Mouse (Mus musculus) small intestine, adult 2 months (tissue): Measurements from ENCODE around the gene Sync. TPM values are rescaled to one million over a fixed set of nuclear protein-coding genes. Genes with fewer than 3 reads are reported as not detected.

Experiments
- H3K27ac ChIP-seq: fragments of 200-500 bp; 2 replicates; pipeline ENCODE4 v1.5.1; 2012; ENCODE audit warnings: low read depth, low read length, control low read depth, inconsistent platforms; ENCODE audit not compliant: insufficient read depth
- H3K27me3 ChIP-seq: fragments of 200-500 bp; 2 replicates; pipeline ENCODE4 v1.6.1; 2012; ENCODE audit warnings: mild to moderate bottlenecking, moderate library complexity, low read length, inconsistent platforms; ENCODE audit not compliant: control insufficient read depth, insufficient read depth
- H3K36me3 ChIP-seq: fragments of 200-500 bp; 2 replicates; pipeline ENCODE4 v1.6.1; 2012; ENCODE audit warnings: mild to moderate bottlenecking, low read length, control low read depth, inconsistent platforms; ENCODE audit not compliant: control insufficient read depth, insufficient read depth
- H3K4me1 ChIP-seq: fragments of 200-500 bp; 2 replicates; pipeline ENCODE4 v1.6.1; 2012; ENCODE audit warnings: low read length, inconsistent platforms, mixed read lengths; ENCODE audit not compliant: control insufficient read depth, insufficient read depth, insufficient read length
- H3K4me3 ChIP-seq: fragments of 200-500 bp; 2 replicates; pipeline ENCODE4 v1.5.1; 2012; ENCODE audit warnings: low read depth, mild to moderate bottlenecking, control low read depth, inconsistent platforms, low read length, moderate library complexity
- CTCF ChIP-seq: fragments of 200-500 bp; IDR thresholded peaks from 2 replicates; pipeline ENCODE4 v1.5.1; 2012; ENCODE audit warnings: low read depth, mild to moderate bottlenecking, control low read depth, inconsistent platforms, low read length, moderate library complexity, mixed read lengths; ENCODE audit not compliant: insufficient replicate concordance, insufficient read length; ENCODE audit errors: extremely low read depth
- POLR2A ChIP-seq: fragments of 200-500 bp; IDR thresholded peaks from 2 replicates; pipeline ENCODE4 v1.6.1; 2012; ENCODE audit warnings: low read depth, mild to moderate bottlenecking, control low read depth, inconsistent platforms, low read length, moderate library complexity
- WGBS: fragments of 180-500 bp; shearing (Covaris S2); methylation state at CpG from one replicate; pipeline ENCODE4 v1.1.7; 2018; 5-methylcytosine and 5-hydroxymethylcytosine counted together
- polyA plus RNA-seq: library from polyadenylated mRNA; depleted of rRNA; stranded (reverse); fragments of >200 nt; gene quantifications from 2 replicates; pipeline ENCODE4 v1.2.3, GENCODE M21; 2012; rRNA removed

Gene Sync
- polyA plus RNA-seq, 1 experiment = 0.34 TPM

GRCm38 (mm10) chr4:129346481-129347154, 59.2 kb downstream of the Sync start:
- Histone ChIP-seq H3K4me3 (no peak overlapping the region), H3K27me3 (no peaks in the 10 kb centered on the region), H3K36me3 (peaks cover 21% of the 10 kb centered on the region), H3K27ac (peak overlapping the region; percentile 41; the same call in 1 of the 2 replicates), H3K4me1 (peaks cover 2% of the 10 kb centered on the region; the same call in 1 of the 2 replicates)
- TF ChIP-seq POLR2A = no peak
- no peak for TF ChIP-seq CTCF
- 52% methylated on average over 15 of the region's 15 CpGs for WGBS

- H3K27ac ChIP-seq = no peak overlapping the region
Measured at GRCm38 (mm10) chr4:129350644-129351043, 63.2 kb downstream of the Sync start.

GRCm38 (mm10) chr4:129351111-129351510, 63.7 kb downstream of the Sync start:
- no peak for TF ChIP-seq CTCF
- TF ChIP-seq POLR2A = no peak
- H3K4me3 ChIP-seq = no peak overlapping the region

More at GRCm38 (mm10) chr4:129350644-129351043, 63.2 kb downstream of the Sync start:
- Histone ChIP-seq H3K27me3 (no peaks in the 10 kb centered on the region), H3K4me3 (no peak overlapping the region), H3K4me1 (peaks cover 2% of the 10 kb centered on the region; the same call in 1 of the 2 replicates), H3K36me3 (peaks cover 19% of the 10 kb centered on the region)
- WGBS = 12% methylated on average over 1 of the region's 1 CpGs
- no peak for TF ChIP-seq POLR2A
- TF ChIP-seq CTCF = peak; percentile 97; the same call in 1 of the 2 replicates

GRCm38 (mm10) chr4:129353176-129353575, 65.8 kb downstream of the Sync start:
- H3K27me3 ChIP-seq = no peaks in the 10 kb centered on the region
- 93% methylated on average over 12 of the region's 12 CpGs for WGBS
- H3K4me3 ChIP-seq = no peak overlapping the region
- no peaks in the 10 kb centered on the region for H3K4me1 ChIP-seq
- H3K27ac ChIP-seq = no peak overlapping the region
- H3K36me3 ChIP-seq = peaks cover 37% of the 10 kb centered on the region
- TF ChIP-seq POLR2A (no peak), CTCF (no peak)

More at GRCm38 (mm10) chr4:129351111-129351510, 63.7 kb downstream of the Sync start:
- no peak overlapping the region for H3K27ac ChIP-seq
- H3K36me3 ChIP-seq = peaks cover 23% of the 10 kb centered on the region
- H3K4me1 ChIP-seq = peaks cover 2% of the 10 kb centered on the region; the same call in 1 of the 2 replicates
- H3K27me3 ChIP-seq = no peaks in the 10 kb centered on the region
- WGBS = 72% methylated on average over 6 of the region's 6 CpGs

GRCm38 (mm10) chr4:129354236-129354635, 66.8 kb downstream of the Sync start:
- Histone ChIP-seq H3K4me1 (no peaks in the 10 kb centered on the region), H3K27me3 (no peaks in the 10 kb centered on the region), H3K36me3 (peaks cover 37% of the 10 kb centered on the region), H3K27ac (no peak overlapping the region), H3K4me3 (no peak overlapping the region)
- WGBS = 83% methylated on average over 15 of the region's 15 CpGs
- no peak for TF ChIP-seq CTCF
- TF ChIP-seq POLR2A = no peak

GRCm38 (mm10) chr4:129357613-129358163, 70.3 kb downstream of the Sync start:
- WGBS = 82% methylated on average over 15 of the region's 15 CpGs
- Histone ChIP-seq H3K4me3 (no peak overlapping the region), H3K36me3 (peaks cover 51% of the 10 kb centered on the region), H3K4me1 (no peaks in the 10 kb centered on the region), H3K27me3 (no peaks in the 10 kb centered on the region), H3K27ac (no peak overlapping the region)
- TF ChIP-seq POLR2A (no peak), CTCF (no peak)

Other genes with a start within 250 kb of the Sync start
- 99.3 and 218 TPM in 2 replicates for gene Rnf19b, start 229.3 kb upstream of the Sync start, polyA plus RNA-seq
- 473 and 851 TPM in 2 replicates for gene Tmem54, start 182.1 kb upstream of the Sync start, polyA plus RNA-seq
- 0.56 and 0.72 TPM in 2 replicates for gene Hpca, start 165.6 kb upstream of the Sync start, polyA plus RNA-seq
- gene Fndc5, start 150.6 kb upstream of the Sync start, polyA plus RNA-seq = 0.36 and 0.87 TPM in 2 replicates
- gene S100pbp, start 97.9 kb upstream of the Sync start, polyA plus RNA-seq = 2.3 and 6.4 TPM in 2 replicates
- gene Yars, start 97.9 kb upstream of the Sync start, polyA plus RNA-seq = 5.5 and 7.8 TPM in 2 replicates
- gene C77080, start 26.2 kb upstream of the Sync start, polyA plus RNA-seq = 102 and 267 TPM in 2 replicates
- 3.7 and 6.1 TPM in 2 replicates for gene Rbbp4, start 47.8 kb downstream of the Sync start, polyA plus RNA-seq
- 5.4 and 9.6 TPM in 2 replicates for gene Zbtb8os, start 48.1 kb downstream of the Sync start, polyA plus RNA-seq
- 2.3 and 5.0 TPM in 2 replicates for gene Zbtb8a, start 90.5 kb downstream of the Sync start, polyA plus RNA-seq
- gene Zbtb8b, start 153.2 kb downstream of the Sync start, polyA plus RNA-seq = 0.05 TPM in 1 of 2 replicates, not detected in the other
- 13.9 and 24.5 TPM in 2 replicates for gene Bsdc1, start 174.0 kb downstream of the Sync start, polyA plus RNA-seq
- not detected in 2 replicates for gene Tssk3, start 203.4 kb downstream of the Sync start, polyA plus RNA-seq
- not detected in 2 replicates for gene Fam229a, start 203.6 kb downstream of the Sync start, polyA plus RNA-seq
- gene Marcksl1, start 226.0 kb downstream of the Sync start, polyA plus RNA-seq = 7.7 and 37.3 TPM in 2 replicates